In the genomic region with DNA sequence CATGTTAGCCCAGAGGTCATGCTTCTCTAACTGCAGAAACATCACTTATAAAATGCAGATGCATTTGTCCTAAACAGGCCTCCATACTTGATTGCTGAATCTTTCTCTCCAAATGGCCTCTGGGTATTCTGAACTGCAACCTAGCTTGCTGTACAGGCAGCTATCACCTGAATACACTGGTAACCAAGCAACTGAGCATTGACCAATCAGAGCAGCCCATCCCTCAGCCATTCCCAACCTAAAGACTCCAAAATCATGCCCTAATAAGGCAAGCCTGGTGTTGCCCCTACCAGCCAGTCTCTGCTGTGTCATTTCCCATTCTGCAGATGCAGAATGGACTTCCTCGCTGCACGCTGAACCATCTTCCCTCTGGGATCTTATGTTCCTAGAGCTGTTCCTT, we compare ENCODE assay signal across 8 mouse cellular contexts.
A peak's percentile ranks its signal among the peaks of the same experiment; 100 is the strongest.
DNase-seq lines count a peak whose midpoint lies in the region; TF ChIP-seq lines count a peak whose summit lies in the region.
"Had no signal": no experiment of that assay in that cellular context is flagged by ENCODE, and none has a peak within 500 bp of the region (broad histone marks: within the 10 kb centered on the region; RNA-seq: fewer than 3 reads in every experiment).

No protein-coding gene starts in this region.

- TF ChIP-seq EP300 in MEL (IDR thresholded peaks at IDR 0.05; ENCODE audit: low read depth in 1 of 2, low read length in 2 of 2): no peak

- no peak overlapping the region for H3K9ac ChIP-seq in MEL (ENCODE audit: control insufficient read depth, low read depth, low read length, poor library complexity, severe bottlenecking)

- H3K27me3 ChIP-seq in MEL (ENCODE audit: control insufficient read depth in 1 of 2, insufficient read depth in 2 of 2, low read length in 2 of 2): no peaks in the 10 kb centered on the region
- H3K27me3 ChIP-seq in hindbrain, embryonic 10.5 days (ENCODE audit: insufficient read depth, poor library complexity, severe bottlenecking): no peaks in the 10 kb centered on the region

- TF ChIP-seq POLR2A in MEL (IDR thresholded peaks at IDR 0.05; ENCODE audit: control insufficient read depth in 1 of 2, insufficient read depth in 1 of 2, low read depth in 1 of 2, low read length in 2 of 2, poor library complexity in 1 of 2): no peak
- TF ChIP-seq POLR2A in brain, embryonic 14.5 days (IDR thresholded peaks at IDR 0.05; ENCODE audit: borderline replicate concordance, extremely low read depth, insufficient read depth, insufficient read length, poor library complexity, severe bottlenecking): no peak

- no peak overlapping the region for H3K27ac ChIP-seq in MEL (ENCODE audit: control insufficient read depth, low read depth, low read length)
- peak overlapping the region; percentile 18; the same call in 1 of the 2 replicates for H3K27ac ChIP-seq in hindbrain, embryonic 10.5 days

- intact Hi-C loops in gastrocnemius, postnatal 36 days (cut with DNase I): no loop called here

- 90% methylated on average over 2 of the region's 2 CpGs for WGBS in hindbrain, embryonic 10.5 days

- peak; percentile 5 for DNase-seq in MEL (ENCODE audit: low read depth, low spot score)
- DNase-seq in brain, embryonic 14.5 days (ENCODE audit: low read depth): peak; percentile 87
- DNase-seq in hindbrain, embryonic 10.5 days (ENCODE audit: low spot score): no peak
- peak; percentile 17 for DNase-seq in mesoderm, embryonic 11.5 days (ENCODE audit: low read depth, low spot score)
- DNase-seq in gastrocnemius, postnatal 36 days: no peak
- no peak for DNase-seq in T-cell, adult 2 months (ENCODE audit: low spot score)
- DNase-seq in right cerebral cortex, postnatal 36 days (ENCODE audit: low spot score in 2 of 2): no peak
- DNase-seq: lung, postnatal 10 days had no signal

- H3K79me2 ChIP-seq in MEL (ENCODE audit: control insufficient read depth, insufficient read depth, low read length, poor library complexity): no peaks in the 10 kb centered on the region

- H3K4me1 ChIP-seq in MEL (ENCODE audit: control insufficient read depth in 1 of 2, insufficient read depth in 2 of 2, low read length in 2 of 2): no peaks in the 10 kb centered on the region
- peaks cover 14% of the 10 kb centered on the region for H3K4me1 ChIP-seq in hindbrain, embryonic 10.5 days (replicated peaks)

- peaks cover 0 to 2% of the 10 kb centered on the region in 2 experiments; a peak in 1 of 4 replicates for H3K36me3 ChIP-seq in MEL (ENCODE audit: control insufficient read depth in 1 of 2, insufficient read depth in 2 of 2, low read length in 2 of 2)
- H3K36me3 ChIP-seq in hindbrain, embryonic 10.5 days: no peaks in the 10 kb centered on the region

- H3K4me3 ChIP-seq in MEL (ENCODE audit: control insufficient read depth in 1 of 2, insufficient read depth in 1 of 2, low read depth in 2 of 2, low read length in 2 of 2): no peak overlapping the region
- no peak overlapping the region for H3K4me3 ChIP-seq in hindbrain, embryonic 10.5 days

- H3K9me3 ChIP-seq in MEL (replicated peaks; ENCODE audit: insufficient read depth, low read length): no peaks in the 10 kb centered on the region
- H3K9me3 ChIP-seq in hindbrain, embryonic 10.5 days: no peaks in the 10 kb centered on the region

- TF ChIP-seq RAD21 in MEL (IDR thresholded peaks at IDR 0.05; ENCODE audit: low read depth, low read length): no peak

- no peak for TF ChIP-seq CTCF in MEL (IDR thresholded peaks at IDR 0.05 in 2 of 3, conservative IDR thresholded peaks at IDR 0.05 in 1 of 3; ENCODE audit: control insufficient read depth in 1 of 3, insufficient read depth in 1 of 3, low read depth in 2 of 3, low read length in 3 of 3, poor library complexity in 1 of 3, severe bottlenecking in 1 of 3)
- TF ChIP-seq CTCF in brain, embryonic 14.5 days (IDR thresholded peaks at IDR 0.05; ENCODE audit: borderline replicate concordance, extremely low read depth, insufficient read depth, insufficient read length): no peak

TF ChIP-seq in MEL, 35 proteins besides CTCF, POLR2A, EP300 and RAD21:
- TF ChIP-seq CHD1 (IDR thresholded peaks at IDR 0.05; ENCODE audit: low read depth, low read length) (no peak), ZMIZ1 (IDR thresholded peaks at IDR 0.05; ENCODE audit: low read depth, low read length) (no peak), MAX (IDR thresholded peaks at IDR 0.05; ENCODE audit: low read length) (no peak), TAL1 (IDR thresholded peaks at IDR 0.05; ENCODE audit: low read length) (no peak), ELF1 (IDR thresholded peaks at IDR 0.05; ENCODE audit: low read depth, low read length) (no peak)

Comparison
In these comparisons a context has a peak if more than half of its experiments do, and no peak if none do; other contexts are left out.
1. DNase-seq: peak in MEL (single experiment), brain, embryonic 14.5 days (single experiment) and mesoderm, embryonic 11.5 days (single experiment); none in hindbrain, embryonic 10.5 days (single experiment), gastrocnemius, postnatal 36 days (0 of 2), T-cell, adult 2 months (single experiment) and right cerebral cortex, postnatal 36 days (0 of 2).